Mouse (Mus musculus) adipocyte (in vitro differentiated cells): Measurements from ENCODE around the gene 1500011B03Rik.

ENCODE experiments used
- DNase-seq: peaks from one replicate; pipeline ENCODE4 v3.0.0-alpha.2; 2016; ENCODE audit warnings: low spot score

1500011B03Rik gene

DNA sequence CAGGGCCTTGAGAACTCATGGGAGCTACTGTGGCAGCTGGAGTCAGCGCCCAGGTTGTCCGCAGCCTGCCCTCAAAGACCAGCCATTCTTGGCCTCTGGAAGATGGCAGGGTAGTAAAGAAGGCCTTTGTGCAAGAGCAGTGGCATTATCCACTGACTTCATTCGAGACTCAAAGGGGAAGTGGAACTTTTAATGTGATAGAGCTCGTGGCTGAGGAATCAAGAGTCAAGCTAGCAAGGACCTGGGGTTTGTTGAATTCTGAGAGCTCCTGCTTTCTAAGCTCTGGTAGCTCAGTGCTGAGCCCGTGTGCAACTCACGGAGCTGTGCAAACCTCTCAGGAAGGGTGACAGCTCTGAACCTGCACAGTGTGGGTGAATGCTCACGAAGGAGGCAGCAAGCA lies 42.4 kb downstream of the 1500011B03Rik start:
- no peak for DNase-seq

DNA sequence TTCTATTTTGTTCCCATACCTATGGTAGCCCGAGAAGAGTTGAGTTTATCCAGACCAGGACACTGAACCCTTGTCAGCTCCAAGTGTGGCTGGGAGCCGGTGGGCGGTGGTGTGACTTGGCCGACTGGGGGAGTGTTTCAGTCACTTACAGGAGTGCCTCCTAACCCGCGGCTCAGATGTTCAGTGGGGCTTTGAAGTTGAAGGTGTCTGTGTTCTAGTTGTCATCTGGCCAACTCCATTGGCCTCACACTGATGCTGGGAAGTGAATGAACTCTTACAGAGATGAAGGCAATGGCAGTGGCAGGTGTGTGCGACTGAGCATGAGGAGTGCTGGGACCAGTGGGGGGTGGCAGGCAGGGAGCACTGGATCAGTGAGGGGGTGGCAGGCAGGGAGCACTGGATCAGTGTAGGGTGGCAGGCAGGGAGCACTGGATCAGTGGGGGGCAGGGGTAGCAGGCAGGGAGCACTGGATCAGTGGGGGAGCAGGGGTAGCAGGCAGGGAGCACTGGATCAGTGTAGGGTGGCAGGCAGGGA lies 43.2 kb downstream of the 1500011B03Rik start:
- no peak for DNase-seq

DNA sequence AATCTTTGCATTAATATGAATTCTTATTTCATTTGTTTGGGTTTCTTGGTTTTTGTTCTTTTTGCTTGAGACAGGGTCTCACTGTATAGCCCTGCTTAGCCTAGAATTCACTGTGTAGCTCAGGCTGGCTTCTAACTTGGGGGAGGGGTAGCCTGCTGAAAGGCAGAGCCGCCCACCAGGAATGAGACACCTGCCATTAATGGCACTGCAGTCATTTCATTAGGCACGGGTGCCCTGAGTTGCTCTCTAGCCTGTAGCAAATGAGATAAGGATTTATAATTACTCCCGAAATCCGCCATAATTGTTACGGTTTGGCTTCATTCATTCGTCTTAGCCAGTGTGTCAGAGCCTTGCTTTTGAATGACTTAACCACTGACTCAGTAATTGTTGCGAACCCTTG lies 47.1 kb downstream of the 1500011B03Rik start:
- no peak for DNase-seq

DNA sequence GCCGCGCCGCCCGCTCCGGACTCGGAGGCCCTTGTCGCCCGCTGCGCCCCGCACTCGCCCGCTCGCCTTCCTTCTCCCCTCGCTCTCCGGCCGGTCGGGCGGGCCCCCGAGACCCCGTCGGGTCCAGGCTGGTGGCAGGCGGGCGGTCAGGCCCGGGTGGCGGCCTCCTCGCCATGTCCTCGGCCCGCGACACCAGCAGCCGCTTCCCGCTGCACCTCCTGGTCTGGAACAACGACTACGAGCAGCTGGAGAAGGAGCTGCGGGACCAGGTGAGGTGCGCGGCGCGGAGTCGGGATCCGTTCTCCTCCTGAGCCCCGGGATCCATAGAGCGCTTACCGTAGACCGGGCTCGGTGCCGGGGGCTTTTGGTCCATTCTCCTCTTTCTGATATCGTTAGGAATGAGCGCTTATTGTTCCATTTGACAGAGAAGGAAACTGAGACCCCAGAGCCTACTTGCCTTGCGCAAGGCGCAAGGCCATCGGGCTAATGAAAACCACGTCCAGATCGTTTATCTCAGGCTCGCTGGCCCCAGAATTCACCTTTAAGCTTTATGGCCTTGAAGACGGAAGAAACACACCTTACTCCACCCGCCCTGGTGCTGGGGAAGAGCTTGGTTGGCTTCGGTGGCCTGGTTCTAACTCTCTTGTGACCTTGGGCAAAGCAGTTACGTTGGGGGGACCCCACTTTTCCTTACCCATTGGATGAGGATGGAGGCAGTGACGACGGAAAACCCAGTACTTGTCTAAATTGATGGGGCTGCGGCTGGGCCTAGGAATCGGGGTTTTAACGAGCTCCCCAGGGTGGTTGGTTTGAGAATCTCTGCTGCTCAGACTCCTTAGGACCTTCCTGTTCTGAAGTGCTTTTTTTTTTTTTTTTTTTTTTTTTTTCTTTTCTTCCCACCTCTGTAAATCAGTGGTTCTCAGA lies 48.0 kb downstream of the 1500011B03Rik start, which contains the start of gene Git2:
Git2 (minus strand) TSS at position 462 of the 924 bp plus-strand sequence.
- peak; percentile 34 for DNase-seq

DNA sequence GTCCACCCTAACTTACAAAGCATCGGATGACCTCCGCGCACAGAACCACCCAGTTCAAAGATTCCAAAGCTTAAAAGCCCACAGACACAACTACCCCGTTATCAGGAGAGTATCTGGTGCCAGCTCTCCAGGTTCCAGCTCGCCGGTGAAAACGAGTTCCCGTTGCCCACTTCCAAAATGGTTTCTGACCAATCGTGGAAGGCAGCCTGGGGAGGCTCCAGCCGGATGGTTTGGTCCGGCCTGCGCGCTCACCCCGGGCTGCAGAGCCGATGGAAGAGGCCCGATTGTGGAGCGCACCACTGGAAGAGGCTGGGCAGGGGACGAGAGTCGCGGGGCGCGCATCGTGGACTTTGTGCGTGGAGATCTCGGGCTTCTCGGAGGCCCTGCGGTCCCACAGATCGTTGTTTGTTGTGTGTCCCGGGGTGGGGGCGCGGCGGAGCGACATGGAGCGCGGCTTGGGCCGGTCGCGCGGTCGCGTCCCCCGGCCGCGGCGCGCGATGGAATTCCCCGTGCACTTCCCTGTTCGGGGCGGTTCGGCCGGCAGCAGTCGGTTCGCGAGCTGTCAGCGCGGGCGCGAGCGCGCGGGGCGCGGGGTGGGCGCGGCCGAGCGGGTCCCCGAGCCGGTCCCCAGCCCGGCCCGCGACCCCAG lies 48.7 kb downstream of the 1500011B03Rik start, which contains the start of gene Ankrd13a:
Ankrd13a (plus strand) TSS at position 275 of the 649 bp plus-strand sequence.
- DNase-seq: peak; percentile 96

DNA sequence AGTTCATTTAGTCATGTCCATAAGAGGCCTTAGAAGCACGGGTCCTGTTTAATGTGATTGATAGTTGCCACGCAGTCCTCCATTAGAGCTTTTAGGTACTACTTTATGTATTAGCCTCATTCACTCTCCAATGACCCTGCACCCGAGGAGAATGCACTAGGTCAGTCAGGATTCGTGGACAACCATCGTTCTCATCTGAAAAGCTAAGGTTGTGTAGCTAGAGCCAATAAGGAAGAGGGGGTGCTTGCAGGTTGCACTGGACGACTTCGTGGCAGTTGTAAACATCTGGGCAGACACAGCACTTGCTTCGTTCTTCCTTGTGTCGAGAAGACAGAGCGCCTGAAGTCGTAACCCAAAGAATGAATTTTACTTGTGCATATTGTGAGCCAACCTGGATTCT lies 49.5 kb downstream of the 1500011B03Rik start:
- DNase-seq: peak; percentile 74

DNA sequence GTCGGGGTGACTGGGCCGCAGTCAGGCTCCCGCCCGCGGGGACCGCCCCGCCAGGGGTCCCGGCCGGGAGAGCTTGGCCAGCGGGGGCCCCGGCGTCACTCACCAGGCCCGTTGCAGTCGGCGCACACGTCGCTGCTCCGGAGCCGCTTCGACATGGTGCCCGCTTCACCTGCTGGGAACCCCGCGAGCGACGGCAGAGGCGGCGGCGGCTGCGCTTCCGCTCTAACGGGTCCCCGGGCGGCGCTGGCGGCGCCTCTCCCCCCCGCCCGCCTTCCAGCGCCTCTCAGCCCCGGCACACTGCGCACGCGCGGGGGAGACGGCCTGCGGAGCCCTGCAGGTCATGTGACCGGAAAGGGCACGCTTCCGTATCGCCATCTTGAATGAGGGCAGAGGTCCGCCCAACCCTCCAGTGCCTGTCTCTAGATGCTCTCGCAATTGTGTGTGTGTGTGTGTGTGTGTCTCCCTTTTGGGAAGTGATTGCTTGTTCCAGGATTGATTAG lies 50.0 kb downstream of the 1500011B03Rik start:
- DNase-seq: peak; percentile 99

DNA sequence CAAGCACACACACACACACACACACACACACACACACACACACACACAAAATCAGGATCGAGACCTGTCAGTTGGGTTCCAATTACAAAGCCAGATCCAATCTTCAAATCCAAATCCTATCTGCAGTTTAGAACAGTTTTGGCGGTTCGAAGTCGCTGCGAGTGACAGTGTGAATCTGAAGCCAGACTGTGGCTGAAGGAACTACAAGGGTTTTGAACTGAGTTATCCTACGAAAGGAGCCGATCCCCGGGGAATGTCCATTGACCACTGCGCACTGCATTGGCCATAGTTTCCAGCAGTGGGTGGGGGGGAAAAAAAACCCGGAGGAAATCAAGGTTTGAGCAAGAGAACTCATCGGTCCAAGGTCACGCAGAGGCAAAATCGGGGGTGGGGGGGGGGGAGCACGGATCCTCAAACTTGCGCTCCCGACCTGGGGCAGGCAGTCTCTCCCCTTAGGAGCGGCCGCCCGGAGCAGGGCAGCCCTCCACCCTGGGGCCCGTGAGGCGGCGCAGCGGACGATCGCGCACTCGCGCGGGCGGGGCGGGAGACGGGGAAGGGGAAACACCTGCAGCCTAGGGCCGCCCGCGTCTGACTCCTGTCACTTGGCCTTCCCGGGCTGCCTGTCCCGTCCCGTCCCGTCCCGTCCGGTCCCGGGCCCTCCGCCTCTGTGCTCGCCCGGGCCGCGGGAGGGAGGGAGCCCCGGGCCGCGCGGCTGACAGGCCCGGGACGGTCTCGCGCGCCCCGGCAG lies 50.6 kb downstream of the 1500011B03Rik start:
- DNase-seq: peak; percentile 56

DNA sequence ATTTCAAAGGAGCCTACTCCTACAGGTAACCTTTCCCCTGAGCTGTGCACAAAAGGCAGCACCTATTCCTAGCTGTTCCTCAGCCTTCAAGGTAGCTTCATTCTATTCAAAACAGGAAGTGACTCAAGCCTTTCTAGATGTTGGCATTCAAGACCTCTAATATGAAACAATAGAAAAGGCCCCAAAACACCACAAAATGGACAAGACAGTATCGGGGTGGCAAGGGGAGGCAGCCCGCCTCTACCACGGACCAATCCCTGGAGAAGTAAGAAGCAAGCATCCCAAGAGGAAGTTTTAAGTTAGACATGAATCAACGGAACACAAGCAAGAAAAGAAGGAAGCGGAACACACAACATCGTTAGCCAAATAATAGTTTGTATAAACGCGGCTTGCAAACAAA lies 51.5 kb downstream of the 1500011B03Rik start:
- DNase-seq: no peak

DNA sequence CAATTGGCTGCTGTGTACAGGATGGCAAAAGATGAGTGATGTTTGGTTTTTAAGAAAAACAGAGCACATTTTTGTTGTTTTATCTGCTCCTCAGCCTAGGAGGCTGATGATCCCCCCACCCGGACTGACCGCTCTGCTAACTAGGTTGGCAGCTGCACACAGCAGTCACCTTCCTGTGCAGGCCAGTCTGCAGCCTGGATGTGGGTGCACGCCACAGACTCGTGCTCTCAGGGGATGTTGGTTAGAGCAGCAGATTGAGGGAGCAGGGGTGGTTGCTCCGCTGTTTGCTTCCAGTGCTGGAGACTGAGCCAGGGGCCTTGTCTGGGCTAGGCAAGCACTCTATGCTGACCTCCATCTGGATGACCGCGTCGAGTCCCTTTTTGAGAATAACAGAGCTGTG lies 53.5 kb downstream of the 1500011B03Rik start:
- no peak for DNase-seq

DNA sequence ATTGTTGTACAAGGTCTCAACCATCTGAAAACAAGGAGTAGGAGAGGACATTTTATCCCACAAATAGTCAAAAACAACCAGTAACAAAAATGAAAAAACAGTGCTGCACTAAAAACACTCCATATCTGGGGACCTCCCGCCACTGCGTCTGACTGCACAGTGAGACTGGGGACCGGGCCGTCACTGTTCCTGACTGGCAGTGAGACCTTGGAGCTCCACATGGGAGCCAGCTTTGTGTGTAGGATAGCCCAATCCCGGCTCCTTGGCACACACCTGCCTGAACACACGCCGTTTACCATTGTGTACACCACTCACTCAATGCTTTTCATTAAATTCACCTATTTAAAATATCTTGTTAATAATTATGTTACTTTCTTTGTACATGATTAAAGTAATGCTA lies 56.1 kb downstream of the 1500011B03Rik start:
- DNase-seq: no peak

DNA sequence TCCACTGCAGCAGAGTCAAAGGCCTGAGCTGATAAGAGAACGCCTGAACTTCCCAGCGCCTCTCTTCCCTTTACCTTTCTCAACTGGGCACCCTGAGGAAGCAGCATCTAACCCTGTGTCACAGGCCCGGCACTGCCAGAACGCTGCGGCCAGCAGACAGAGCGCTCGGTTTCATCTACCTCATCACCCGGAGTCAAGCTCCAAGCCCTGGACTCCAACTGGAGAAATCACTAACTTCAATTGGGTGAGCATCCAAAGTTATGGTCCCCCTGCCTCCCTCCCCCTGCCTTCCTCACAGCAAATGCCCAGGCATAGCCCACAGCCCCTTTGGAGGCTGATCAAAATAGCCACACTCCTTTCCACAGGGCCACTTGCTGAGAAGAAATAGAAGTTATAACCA lies 56.6 kb downstream of the 1500011B03Rik start:
- DNase-seq: no peak

DNA sequence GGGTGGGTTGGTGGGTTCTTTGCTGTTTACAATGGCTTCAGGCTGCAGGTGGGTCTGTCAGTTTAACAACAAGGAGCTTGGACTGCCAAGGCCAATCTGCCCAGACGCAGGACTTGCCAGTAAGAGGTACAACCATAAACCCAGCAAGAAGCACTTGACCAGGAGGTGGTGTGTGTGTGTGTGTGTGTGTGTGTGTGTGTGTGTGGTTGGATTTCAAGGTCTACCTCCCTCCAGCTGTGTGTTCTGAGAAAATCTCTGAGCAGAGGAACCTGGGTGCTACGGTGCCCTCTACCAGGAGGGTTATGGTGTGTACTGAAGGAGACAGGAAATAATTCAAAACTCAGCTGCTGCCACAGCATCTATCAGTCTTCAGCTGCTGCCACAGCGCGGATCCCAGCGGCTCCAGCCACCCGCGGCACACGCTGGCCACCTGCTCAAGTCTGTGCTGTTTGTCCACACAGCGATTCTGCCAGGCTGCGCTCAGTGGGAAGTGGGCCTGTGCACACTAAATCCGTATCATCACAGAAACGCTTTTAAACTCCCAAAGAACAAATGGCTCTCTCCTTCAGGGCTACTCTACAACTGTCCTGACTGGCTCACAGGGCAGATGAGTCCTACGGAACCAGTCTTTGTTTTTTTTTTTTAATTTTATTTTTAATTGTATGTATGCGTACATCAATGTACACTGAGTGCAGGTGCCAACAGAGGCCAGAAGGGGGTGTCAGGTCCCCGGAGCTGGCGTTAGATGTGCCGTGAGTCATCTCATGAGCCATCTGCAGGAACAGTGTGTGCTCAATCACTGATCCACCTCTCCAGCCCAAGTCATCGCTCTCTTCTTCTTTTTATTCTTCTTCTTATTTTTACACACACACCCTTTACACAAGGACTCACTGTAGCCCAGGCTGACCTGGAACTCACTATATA lies 58.2 kb downstream of the 1500011B03Rik start:
- DNase-seq: no peak

DNA sequence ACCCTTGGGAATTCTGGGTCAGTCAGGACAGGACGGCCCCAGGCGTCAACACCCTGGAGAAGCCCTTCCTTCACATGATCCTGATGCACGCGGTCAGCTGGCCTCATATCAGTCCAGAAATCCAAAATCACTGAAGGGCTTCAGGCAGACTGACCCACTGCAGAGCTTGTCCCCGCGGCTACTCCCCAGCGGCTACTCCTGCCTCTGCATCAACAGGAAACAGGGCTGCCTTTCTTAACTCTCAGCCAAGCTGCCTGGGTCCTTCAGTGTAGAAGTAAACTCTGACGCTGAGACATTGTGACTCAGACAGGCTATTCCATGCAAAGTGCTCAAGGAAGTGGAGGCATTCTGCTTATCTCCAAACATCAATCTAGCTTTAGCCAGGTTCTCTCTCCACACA lies 61.3 kb downstream of the 1500011B03Rik start:
- DNase-seq: no peak

DNA sequence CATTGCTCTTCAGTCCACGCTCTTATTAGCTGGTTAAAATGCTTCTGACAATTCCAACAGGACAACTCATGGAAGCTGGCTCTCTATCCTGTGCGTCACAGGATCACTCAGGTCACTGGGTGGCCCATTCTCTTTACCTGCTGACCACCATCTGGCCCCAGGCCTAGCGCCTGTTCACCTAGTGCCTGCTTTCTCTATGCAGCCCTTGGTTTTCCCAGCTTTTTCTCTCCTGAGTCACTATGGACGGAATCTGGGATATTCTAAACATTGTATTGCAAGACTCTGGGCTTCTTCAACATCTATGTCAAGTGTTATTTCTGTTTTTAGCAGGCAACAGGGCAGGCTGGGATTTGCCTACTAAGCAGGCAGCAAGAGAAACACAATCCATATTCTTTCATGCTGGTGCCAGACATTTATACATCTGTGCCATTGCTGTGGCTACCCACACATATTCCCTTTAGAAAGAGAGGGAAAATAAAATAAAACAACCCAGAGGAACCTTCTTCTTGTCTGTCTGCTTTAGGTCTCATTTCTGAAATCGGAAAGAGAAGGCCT lies 63.7 kb downstream of the 1500011B03Rik start:
- peak; percentile 50 for DNase-seq
